Mouse (Mus musculus) ES-E14 (cell line): ENCODE measurements around the gene Sdhb.

Source experiments
- CHD2 ChIP-seq: IDR thresholded peaks from 2 replicates; pipeline ENCODE4 v1.6.1; 2014; ENCODE audit warnings: mild to moderate bottlenecking, low read depth, low read length, inconsistent platforms
- HCFC1 ChIP-seq: IDR thresholded peaks from 2 replicates; pipeline ENCODE4 v1.6.1; 2012; ENCODE audit warnings: low read length, inconsistent platforms, borderline replicate concordance; ENCODE audit not compliant: insufficient read depth
- MAFK ChIP-seq: IDR thresholded peaks from 2 replicates; pipeline ENCODE4 v1.6.1; 2014; ENCODE audit warnings: mild to moderate bottlenecking, low read depth, low read length, inconsistent platforms; ENCODE audit not compliant: insufficient read depth
- ZC3H11A ChIP-seq: IDR thresholded peaks from 2 replicates; pipeline ENCODE4 v1.6.1; 2012; ENCODE audit warnings: low read depth, mild to moderate bottlenecking, inconsistent platforms, low read length, borderline replicate concordance
- ZNF384 ChIP-seq: IDR thresholded peaks from 2 replicates; pipeline ENCODE4 v1.6.1; 2012; ENCODE audit warnings: low read depth, low read length, inconsistent platforms

- TF ChIP-seq CHD2 (no peak), ZC3H11A (no peak), MAFK (no peak), ZNF384 (no peak), HCFC1 (no peak)
These were observed 64.0 kb downstream of the Sdhb start for GRCm38 (mm10) chr4:141024992-141025391.
